Comparison of ENCODE assay signal across 7 mouse cellular contexts in the genomic region with DNA sequence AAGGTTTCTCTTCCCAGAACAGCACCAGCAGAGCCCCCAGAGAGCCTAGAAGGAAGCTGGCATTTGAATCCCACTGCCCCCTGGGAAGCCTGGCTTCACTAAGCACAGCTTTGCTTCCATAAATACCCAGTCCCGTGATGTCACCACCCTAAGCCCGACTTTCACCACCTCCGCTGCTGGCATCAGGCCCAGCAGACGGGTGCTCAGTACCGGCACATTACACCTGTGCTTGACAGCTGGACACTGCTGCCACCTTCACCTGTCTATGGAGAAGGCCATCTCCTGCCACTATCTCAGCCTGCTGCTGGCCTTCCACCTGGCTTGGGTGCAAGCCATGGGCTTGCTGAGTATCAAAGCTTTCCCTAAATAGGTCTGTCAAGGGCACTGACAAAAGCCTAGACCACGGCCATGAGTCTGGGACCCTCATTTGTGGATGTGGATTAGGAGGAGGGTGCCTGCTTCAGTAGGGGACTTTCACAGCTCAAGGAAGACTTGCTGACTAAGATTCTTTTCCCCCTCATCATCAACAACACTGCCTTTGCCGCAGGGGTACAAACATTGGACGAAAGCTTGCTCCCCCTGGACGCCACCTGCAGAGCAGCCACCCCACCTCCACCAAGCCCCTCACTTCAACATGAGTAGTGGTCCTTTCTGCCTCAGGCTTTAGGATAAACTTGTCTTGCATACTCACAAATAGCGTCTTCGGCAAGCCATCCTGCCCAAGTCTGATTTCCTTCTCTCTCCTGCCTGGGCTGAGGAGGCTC.
DNase-seq lines count a peak whose midpoint lies in the region; TF ChIP-seq lines count a peak whose summit lies in the region.

No protein-coding gene starts in this region.

- no peaks in the 10 kb centered on the region for H3K9me3 ChIP-seq in heart, embryonic 10.5 days
- H3K9me3 ChIP-seq in limb, embryonic 10.5 days (replicated peaks), result no peaks in the 10 kb centered on the region

- TF ChIP-seq CTCF in cerebellum, adult 2 months (IDR thresholded peaks at IDR 0.05; ENCODE audit: borderline replicate concordance, insufficient read depth, low read depth, low read length), result no peak

- peak overlapping the region; percentile 71 for H3K4me3 ChIP-seq in cerebellum, adult 2 months (replicated peaks; ENCODE audit: insufficient read depth, low read depth, low read length)
- H3K4me3 ChIP-seq in heart, embryonic 10.5 days, result no peak overlapping the region
- 0 out of 2 replicates have a peak overlapping the region, but pooled peaks have one; percentile 45 for H3K4me3 ChIP-seq in limb, embryonic 10.5 days

- peak; percentile 81 to 83 for DNase-seq in cerebellum, adult 2 months
- peak; percentile 72 to 75 for DNase-seq in cerebellum, postnatal 36 days
- no peak for DNase-seq in heart, embryonic 10.5 days (ENCODE audit: low spot score)
- DNase-seq in limb, embryonic 10.5 days (ENCODE audit: low spot score), result no peak
- DNase-seq in ovary, adult 18-20 months (ENCODE audit: low spot score), result no peak
- no peak for DNase-seq in urinary bladder, postnatal 10 days (ENCODE audit: low spot score)
- no peak for DNase-seq in ovary, postnatal 36 days (ENCODE audit: low spot score)

- H3K27ac ChIP-seq in cerebellum, adult 2 months (ENCODE audit: insufficient read depth, low read length), result peak overlapping the region; percentile 95
- H3K27ac ChIP-seq in heart, embryonic 10.5 days, result peak overlapping the region; percentile 69; the same call in 1 of the 2 replicates
- no peak overlapping the region for H3K27ac ChIP-seq in limb, embryonic 10.5 days

- H3K36me3 ChIP-seq in heart, embryonic 10.5 days, result no peaks in the 10 kb centered on the region
- no peaks in the 10 kb centered on the region for H3K36me3 ChIP-seq in limb, embryonic 10.5 days

- H3K4me1 ChIP-seq in cerebellum, adult 2 months (ENCODE audit: control insufficient read depth, insufficient read depth, low read length), result peaks cover 45% of the 10 kb centered on the region
- peaks cover 73% of the 10 kb centered on the region for H3K4me1 ChIP-seq in heart, embryonic 10.5 days
- H3K4me1 ChIP-seq in limb, embryonic 10.5 days, result peaks cover 26% of the 10 kb centered on the region

- 9% methylated on average over 11 of the region's 11 CpGs for WGBS in cerebellum, adult 2 months
- WGBS in heart, embryonic 10.5 days, result 52% methylated on average over 11 of the region's 11 CpGs
- 73% methylated on average over 11 of the region's 11 CpGs for WGBS in limb, embryonic 10.5 days

- H3K27me3 ChIP-seq in cerebellum, adult 2 months (ENCODE audit: control insufficient read depth, insufficient read depth, low read length), result no peaks in the 10 kb centered on the region
- H3K27me3 ChIP-seq in heart, embryonic 10.5 days (ENCODE audit: insufficient read depth, poor library complexity, severe bottlenecking), result peaks cover 14% of the 10 kb centered on the region; the same call in 1 of the 2 replicates
- H3K27me3 ChIP-seq in limb, embryonic 10.5 days (ENCODE audit: low read depth, poor library complexity, severe bottlenecking), result peaks cover 9% of the 10 kb centered on the region; the same call in 1 of the 2 replicates

- 0 out of 2 replicates have a peak, but pooled peaks have one; percentile 16 for TF ChIP-seq POLR2A in cerebellum, adult 2 months (IDR thresholded peaks at IDR 0.05; ENCODE audit: borderline replicate concordance, insufficient read depth, low read length)

Comparison
In these comparisons a context has a peak if more than half of its experiments do, and no peak if none do; other contexts are left out.
1. DNase-seq: peak in cerebellum, adult 2 months (2 of 2) and cerebellum, postnatal 36 days (2 of 2); none in heart, embryonic 10.5 days (single experiment), limb, embryonic 10.5 days (single experiment), ovary, adult 18-20 months (single experiment), urinary bladder, postnatal 10 days (single experiment) and ovary, postnatal 36 days (single experiment).